Mouse (Mus musculus): ENCODE measurements around the gene Fosl1.

- no peak for TF ChIP-seq MAX (IDR thresholded peaks at IDR 0.05; ENCODE audit: low read depth)
- TF ChIP-seq USF1 (IDR thresholded peaks at IDR 0.05; ENCODE audit: low read depth) = no peak
- TF ChIP-seq E2F4 (IDR thresholded peaks at IDR 0.05; ENCODE audit: insufficient read depth) = no peak
- TF ChIP-seq POLR2A (IDR thresholded peaks at IDR 0.05; ENCODE audit: insufficient read length, low read depth) = no peak
- no peak for TF ChIP-seq POLR2AphosphoS2 (IDR thresholded peaks at IDR 0.05; ENCODE audit: insufficient read length, low read depth)
- no peak for TF ChIP-seq CEBPB (IDR thresholded peaks at IDR 0.05; ENCODE audit: insufficient read depth, poor library complexity, severe bottlenecking)
- no peak for TF ChIP-seq MYOD1 (IDR thresholded peaks at IDR 0.05; ENCODE audit: control insufficient read depth in 1 of 3, insufficient read length in 2 of 3, low read depth in 2 of 3)
- TF ChIP-seq REST (IDR thresholded peaks at IDR 0.05; ENCODE audit: insufficient read depth, insufficient read length) = no peak
- TF ChIP-seq SRF (IDR thresholded peaks at IDR 0.05; ENCODE audit: control insufficient read depth, insufficient read length, low read depth) = no peak
- no peak for TF ChIP-seq TCF12 (IDR thresholded peaks at IDR 0.05; ENCODE audit: insufficient read depth, poor library complexity, severe bottlenecking)
- TF ChIP-seq MYOG (IDR thresholded peaks at IDR 0.05; ENCODE audit: control insufficient read depth in 1 of 3, insufficient read depth in 1 of 3, insufficient read length in 2 of 3, low read depth in 2 of 3) = no peak
Measured at GRCm38 (mm10) chr19:5459019-5459418, 11.7 kb downstream of the Fosl1 start.

Data from myocyte (in vitro differentiated cells).